Mouse (Mus musculus) gastrocnemius, adult 18-20 months (tissue): Measurements from ENCODE around the gene Cd300lf. TPM values are rescaled to one million over a fixed set of nuclear protein-coding genes. Genes with fewer than 3 reads are reported as not detected.

Experiments
- DNase-seq: peaks from one replicate; pipeline ENCODE4 v3.0.0; 2021; ENCODE audit warnings: low spot score
- total RNA-seq, 2 experiments: library from RNA; stranded (reverse); gene quantifications; 2 replicates each; pipeline ENCODE4 v1.2.3; 2021

The Cd300lf gene
- total RNA-seq, 2 experiments from 2014 or later, result not detected

DNA sequence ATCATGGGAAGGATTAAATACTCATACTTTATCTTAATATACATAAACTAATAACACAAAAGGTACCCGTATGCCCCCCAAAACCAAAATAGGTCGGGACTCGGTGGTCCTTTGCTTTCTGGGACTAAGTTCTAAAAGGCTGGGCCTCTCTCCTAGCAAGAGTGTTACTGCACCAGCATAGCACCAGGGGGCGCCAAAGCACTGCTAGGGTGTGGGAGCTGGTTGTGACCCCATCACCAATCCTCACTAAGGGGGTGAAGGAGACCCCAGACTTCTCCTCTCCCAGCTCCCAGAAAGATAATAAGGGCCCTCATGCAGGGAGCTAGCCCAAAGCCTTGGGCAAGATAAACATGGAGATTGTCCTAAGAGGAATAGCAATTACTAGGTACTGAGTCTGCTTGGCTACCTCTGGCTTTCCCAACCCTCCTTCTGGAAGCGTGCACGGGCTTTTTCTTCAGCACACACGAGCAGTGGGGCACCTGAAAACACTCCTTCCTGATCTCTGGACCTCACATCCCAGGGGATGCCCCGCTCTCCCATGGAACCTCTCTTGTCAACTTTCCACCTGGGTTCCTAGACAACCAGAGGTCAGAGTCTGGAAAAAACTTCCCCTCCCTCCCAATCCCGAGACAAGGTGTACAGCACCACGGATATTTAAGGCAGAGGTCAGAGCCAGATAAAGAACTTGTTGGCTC is 27.2 kb upstream of the Cd300lf start:
- peak; percentile 76 for DNase-seq

- peak; percentile 80 for DNase-seq
Measured at GRCm38 (mm10) chr11:115160016-115160797, 26.4 kb upstream of the Cd300lf start.

DNA sequence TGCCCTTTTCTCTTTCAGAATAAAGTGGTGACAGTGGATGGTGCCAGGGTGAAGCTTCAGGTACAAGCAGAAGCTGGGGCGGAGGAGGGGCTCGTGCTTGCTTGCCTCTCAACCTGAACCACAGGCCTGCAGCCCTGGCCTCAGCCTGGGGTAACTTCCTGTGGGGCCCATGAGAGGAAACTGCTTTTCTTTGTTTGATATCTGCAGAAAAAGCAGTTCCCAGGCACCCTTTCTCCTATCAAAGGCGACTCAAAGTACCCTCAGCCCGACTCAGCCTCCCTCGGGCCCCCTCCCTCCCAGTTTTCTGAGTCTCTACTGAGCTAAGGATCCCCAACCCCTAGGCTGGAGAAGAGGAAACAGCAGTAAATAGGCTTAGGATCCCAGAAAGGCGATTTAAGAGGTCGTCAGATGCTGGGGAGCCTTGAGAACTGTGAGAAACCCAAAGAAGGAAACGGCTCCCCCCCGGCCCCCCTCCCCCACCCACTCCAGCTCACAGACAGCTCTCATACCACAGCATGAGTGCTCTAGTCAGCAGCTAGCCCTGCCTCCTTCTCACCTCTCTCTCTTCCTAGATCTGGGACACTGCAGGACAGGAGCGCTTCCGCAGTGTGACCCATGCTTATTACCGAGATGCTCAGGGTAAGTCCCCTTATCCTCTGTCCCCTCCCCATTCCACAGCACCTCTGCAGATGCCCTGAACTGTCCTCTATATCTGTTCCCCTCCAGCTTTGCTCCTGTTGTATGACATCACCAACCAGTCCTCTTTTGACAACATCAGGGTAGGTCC is 24.3 kb upstream of the Cd300lf start:
- no peak for DNase-seq

DNA sequence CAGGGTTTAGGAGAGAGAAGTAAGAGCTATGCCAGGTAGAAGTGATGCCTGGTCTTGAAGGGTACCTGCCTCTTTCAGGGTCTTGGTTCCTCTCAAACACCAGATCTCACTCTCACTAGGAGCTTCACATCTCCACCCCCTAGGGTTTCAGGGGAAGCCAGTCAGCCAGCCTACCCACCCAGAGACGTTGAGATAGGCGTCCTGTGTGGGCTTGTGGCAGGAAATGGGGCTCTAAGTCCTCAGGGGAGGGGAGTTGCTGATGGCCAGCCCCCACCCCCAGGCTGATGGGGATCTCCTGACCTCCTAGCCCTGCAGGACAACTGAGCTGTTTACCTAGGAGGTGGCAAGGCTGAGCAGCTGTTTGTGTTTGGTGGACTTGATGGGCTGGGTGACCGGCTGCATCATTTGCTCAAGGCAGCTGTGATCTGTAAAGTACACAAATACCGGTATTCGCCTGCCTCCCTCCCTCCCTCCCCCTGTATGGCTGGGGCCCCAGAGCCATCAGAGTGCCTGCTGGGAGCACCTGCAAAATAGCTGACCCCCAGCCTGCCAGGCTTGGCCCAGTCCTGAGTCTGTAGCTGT is 21.4 kb upstream of the Cd300lf start:
- DNase-seq, result no peak

- peak; percentile 61 for DNase-seq
Measured at GRCm38 (mm10) chr11:115153699-115154292, 20.0 kb upstream of the Cd300lf start.

- DNase-seq, result no peak
Measured at GRCm38 (mm10) chr11:115153088-115153487, 19.3 kb upstream of the Cd300lf start.

GRCm38 (mm10) chr11:115151755-115152429 is 18.1 kb upstream of the Cd300lf start:
- peak; percentile 44 for DNase-seq

- DNase-seq, result no peak
Measured at GRCm38 (mm10) chr11:115150741-115151254, 17.0 kb upstream of the Cd300lf start.

- no peak for DNase-seq
Measured at GRCm38 (mm10) chr11:115147813-115148212, 14.0 kb upstream of the Cd300lf start.

DNA sequence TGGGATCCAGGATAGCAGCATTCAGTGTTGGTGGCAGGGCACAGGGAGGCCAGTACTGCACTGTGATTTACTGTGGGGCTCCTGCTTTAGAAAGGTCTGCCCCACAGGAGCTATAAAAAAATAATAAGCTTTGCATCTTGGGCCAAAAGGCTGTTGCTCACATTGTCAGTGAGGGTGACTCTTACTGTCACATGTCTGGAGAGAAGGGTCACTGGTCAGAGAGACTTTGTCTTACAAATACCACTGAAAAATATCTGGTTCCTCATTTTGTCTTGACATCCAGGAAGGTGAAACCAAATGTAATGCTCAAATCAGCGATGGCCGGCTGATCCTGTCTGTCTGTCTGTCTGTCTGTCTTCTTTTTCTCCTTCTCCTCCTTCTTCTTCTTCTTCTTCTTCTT is 8.2 kb upstream of the Cd300lf start:
- no peak for DNase-seq

DNA sequence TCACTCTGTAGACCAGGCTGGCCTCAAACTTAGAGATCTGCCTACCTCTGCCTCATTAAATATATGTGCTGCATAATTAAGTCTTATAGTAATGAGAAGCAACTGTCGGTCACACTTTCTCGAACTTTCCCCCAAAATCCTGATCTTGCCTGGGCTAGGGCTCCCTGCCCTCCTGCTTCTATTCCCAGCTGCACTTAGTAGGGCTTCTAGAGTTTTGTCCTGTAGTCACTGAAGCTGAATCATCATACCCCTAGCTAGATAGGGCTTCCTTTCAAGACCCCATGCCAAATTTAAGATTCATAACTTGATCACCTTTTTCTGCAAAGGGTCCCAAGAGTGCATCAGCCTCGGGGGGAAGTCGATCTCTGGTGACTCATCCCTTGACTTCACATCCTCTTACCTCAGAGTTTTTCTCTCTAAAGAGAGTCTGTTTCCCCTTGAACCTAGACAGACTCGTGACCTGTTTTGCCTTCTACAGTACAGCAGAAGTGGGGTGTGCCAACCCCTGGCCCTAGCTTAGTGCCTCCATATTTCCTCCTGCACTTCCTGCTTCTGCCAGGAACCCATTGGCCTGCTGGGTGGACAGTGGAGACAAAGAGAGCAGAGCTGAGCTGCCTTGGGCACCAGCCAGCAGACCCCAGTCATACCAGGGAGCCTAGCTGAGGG is 4.9 kb upstream of the Cd300lf start:
- DNase-seq, result no peak

DNA sequence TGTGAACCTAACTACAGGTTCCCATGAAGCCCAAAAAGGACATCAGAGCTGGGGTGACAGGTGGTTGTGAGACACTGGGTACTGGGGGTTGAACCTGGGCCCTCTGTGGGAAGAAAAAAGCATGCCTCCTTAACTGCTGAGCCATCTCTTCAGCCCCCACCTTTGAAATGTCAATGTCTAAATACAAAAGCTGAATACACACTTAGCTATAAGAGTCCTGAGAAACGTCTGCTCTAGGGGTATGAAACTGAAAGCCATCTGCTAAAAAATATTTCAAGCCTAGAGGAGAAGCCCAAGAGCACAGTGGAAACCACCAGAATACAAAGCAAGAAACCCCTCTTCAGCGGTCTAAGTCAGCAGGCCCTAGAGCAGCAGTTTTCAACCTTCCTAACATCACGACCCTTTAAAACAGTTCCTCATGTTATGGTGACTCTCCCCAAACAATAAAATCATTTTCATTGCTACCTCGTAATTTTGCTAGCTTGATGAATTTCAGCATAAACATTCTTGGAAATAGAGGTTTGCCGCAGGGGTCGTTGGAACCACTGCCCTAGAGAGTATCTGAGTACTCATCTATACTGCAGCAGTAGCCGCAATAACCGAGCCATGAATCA is 1.9 kb downstream of the Cd300lf start:
- no peak for DNase-seq

DNA sequence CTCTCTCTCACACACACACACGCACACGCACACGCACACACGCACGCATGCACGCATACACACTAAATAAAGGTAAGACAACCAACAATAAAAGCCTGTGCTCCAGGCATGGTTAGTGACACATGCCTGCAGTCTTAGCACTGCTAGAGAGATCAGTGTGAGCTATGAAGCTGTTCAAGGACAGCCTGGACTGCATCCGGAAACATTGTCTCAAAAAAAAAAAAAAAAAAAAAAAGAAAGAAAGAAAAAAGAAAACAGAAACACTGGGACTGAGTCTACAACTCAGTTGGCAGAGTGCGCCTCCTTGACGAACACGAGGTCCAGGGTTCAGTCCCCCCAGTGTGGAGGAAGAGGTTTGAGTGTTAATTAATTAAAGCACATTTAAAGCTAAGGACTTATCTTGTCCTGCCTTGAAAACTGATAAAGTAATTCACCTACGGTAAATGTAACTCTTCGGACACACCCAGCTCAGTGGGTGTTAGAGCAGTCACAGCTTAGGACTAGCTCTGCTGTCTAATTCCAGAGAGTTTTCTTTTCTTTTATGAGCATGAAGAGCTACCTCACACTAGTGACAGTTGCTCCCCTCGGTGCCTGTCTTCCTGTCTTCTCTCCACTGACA is 4.2 kb downstream of the Cd300lf start:
- no peak for DNase-seq

DNA sequence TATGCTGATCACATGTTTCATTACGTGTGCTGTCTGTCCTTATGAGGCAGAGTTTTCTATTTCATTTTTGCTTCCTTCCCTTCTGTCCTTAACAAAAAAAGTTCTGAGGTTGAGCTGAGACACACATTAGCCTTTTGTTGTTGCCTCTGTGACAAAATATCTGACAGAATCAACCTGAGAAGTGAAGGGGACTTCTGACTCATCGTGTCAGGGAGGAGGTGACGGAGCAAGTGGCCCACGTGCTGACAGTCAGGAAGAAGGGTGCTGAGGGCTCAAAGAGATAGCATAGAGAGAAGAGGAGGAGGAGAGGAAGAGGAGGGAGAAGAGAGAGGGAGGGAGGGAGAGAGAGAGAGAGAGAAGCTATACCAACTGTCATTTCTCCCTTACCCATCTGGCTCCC is 5.3 kb downstream of the Cd300lf start:
- no peak for DNase-seq

GRCm38 (mm10) chr11:115119409-115119808 is 14.4 kb downstream of the Cd300lf start:
- DNase-seq, result no peak

- no peak for DNase-seq
Measured at GRCm38 (mm10) chr11:115112196-115112595, 21.6 kb downstream of the Cd300lf start.

DNA sequence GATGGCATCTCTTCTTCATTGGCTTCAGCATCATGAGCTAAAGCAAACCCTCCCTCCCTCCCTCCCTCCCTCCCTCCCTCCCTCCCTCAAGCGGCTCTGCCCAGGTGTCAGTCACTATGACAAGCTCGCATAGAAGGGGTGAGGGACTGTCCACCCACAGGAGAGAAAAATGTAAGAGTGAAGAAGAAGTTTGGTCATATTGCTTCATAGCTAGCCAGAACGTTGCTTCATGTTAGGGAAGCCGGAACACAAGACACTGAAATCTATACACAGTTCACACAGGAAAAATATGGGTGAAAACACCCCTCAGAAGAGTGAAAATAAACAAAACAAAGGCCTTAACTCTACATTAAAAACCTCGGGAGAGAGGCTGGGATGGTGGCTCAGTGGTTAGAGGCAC is 23.5 kb downstream of the Cd300lf start:
- no peak for DNase-seq

DNA sequence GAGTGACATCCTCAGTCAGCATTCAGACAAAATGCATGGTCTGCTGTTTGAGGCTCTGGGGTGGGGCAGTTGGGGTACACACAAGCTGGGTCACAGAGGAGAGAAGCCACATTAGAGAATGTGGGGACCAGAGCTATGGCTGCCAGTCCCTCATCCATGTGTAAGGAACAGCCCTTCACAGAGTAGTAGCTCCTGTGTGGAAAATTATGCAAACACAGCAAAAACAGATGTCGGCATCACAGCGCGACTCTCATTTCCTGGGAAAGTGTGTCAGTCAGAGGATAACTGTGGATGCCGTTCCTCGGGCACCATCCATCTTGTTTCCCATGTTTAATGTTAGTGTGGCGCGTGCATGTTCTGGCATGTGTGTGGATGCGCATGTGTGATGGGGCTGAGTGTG is 25.6 kb downstream of the Cd300lf start:
- DNase-seq, result no peak

DNA sequence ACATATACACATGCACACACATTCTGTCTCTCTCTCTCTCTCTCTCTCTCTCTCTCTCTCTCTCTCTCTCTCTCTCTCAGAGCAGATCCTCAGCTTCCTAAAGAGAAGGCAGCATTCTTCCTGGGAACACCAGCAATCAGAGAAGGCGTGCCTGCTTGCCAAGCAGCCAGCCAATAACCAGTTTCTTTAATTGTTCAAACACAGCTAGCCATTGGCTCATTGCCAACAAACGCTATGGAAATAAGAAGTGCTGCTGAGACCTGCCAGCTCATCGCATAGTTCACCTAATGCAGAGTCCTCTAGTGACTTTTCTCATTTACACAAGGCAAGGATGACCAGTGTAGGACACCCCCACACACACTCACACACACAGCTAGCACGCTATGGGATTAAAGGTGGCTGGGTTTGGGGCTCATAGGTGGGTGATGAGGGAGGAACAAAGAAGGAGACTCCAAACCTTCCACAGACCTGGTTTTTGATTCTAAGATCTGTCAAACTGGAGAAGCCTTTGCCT is 26.3 kb downstream of the Cd300lf start:
- no peak for DNase-seq
